In the genomic region with DNA sequence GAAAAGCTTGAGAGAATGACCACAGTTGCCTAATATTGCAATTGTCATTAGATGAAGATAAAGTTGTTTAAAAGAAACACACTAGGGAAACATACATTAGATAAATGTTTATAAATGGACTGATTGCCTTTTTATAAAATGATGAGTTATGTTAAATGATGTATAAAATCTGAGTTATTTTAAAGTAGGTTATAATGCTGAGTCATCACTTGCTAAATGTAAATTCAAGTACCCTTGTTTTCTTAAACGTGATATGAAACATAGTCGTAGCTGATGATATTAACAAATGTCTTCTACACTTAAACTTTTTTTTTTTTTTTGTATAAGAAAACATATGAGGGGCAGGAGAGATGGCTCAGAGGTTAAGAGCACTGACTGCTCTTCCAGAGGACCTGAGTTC, we compare ENCODE assay signal across 3 mouse cellular contexts.
TF ChIP-seq lines count a peak whose summit lies in the region.

No protein-coding gene starts in this region.

TF ChIP-seq in CH12.LX, 34 proteins besides CTCF, POLR2A, EP300 and RAD21:
- no peak for TF ChIP-seq MAX (IDR thresholded peaks at IDR 0.05; ENCODE audit: low read length)
- TF ChIP-seq CHD1 (IDR thresholded peaks at IDR 0.05; ENCODE audit: low read depth, low read length) = no peak
- peak; percentile 87 for TF ChIP-seq MAFK (IDR thresholded peaks at IDR 0.05; ENCODE audit: insufficient replicate concordance, low read length)
TF ChIP-seq in CH12.LX: peak in this region for 1.

TF ChIP-seq in ES-E14, 5 proteins besides CTCF, POLR2A, EP300 and RAD21:
- TF ChIP-seq MAFK (IDR thresholded peaks at IDR 0.05; ENCODE audit: insufficient read depth, low read depth, low read length) (peak; percentile 90), CHD2 (IDR thresholded peaks at IDR 0.05; ENCODE audit: low read depth, low read length) (no peak)
TF ChIP-seq in ES-E14: peak in this region for 1.

TF ChIP-seq in MEL, 35 proteins besides CTCF, POLR2A, EP300 and RAD21:
- no peak for TF ChIP-seq MAZ (IDR thresholded peaks at IDR 0.05; ENCODE audit: low read depth, low read length)
- TF ChIP-seq MAFK (IDR thresholded peaks at IDR 0.05; ENCODE audit: borderline replicate concordance, low read depth, low read length) = peak; percentile 89
